Mouse (Mus musculus) T-cell, adult 66 days (primary cell): ENCODE measurements around the gene Bsnd. TPM values are rescaled to one million over a fixed set of nuclear protein-coding genes. Genes with fewer than 3 reads are reported as not detected.

Experiments used
- total RNA-seq, 2 experiments: library from RNA; stranded (reverse); gene quantifications; 3 replicates in 1 of 2; 4 replicates in 1 of 2; pipeline ENCODE4 v1.2.4; 2023

The Bsnd gene
- total RNA-seq = not detected

DNA sequence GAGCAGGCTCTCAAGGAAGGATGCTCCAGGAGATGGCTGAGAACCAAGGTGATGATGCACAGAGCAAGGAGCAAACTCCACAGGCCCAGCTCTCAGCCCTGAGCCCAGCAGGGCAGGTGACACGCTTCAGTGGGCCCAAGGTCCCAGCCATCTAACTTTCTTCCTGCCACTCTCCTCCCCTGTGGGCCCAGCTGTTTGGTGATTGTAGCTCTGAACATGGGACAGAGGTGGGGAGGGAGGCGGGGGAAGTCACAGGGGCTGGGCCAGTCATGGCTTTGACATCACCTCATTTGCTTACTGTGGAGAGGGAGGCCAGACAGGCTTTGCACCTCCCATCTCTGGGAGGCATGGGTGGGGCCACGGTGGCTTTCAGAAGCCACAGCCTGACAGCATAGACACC is at the start of gene Bsnd:
Gene Bsnd (minus strand): TSS at position 168 of the 400 bp plus-strand sequence.

Other genes with a start within 250 kb of the Bsnd start
- 100 to 1,000 TPM in 1 of 2 experiments, 10 to 100 TPM in 1; 94.3 to 102 TPM for gene Usp24, start 176.1 kb downstream of the Bsnd start, total RNA-seq
- gene Pcsk9, start 28.0 kb downstream of the Bsnd start, total RNA-seq = not detected
- 10 to 100 TPM; 21.4 to 22.3 TPM for gene Dhcr24, start 68.8 kb upstream of the Bsnd start, total RNA-seq
- not detected for gene Lexm, start 125.0 kb upstream of the Bsnd start, total RNA-seq
- not detected for gene Ttc22, start 130.1 kb upstream of the Bsnd start, total RNA-seq
- gene Pars2, start 158.8 kb upstream of the Bsnd start, total RNA-seq = 1 to 10 TPM; 5.3 to 5.5 TPM
- 10 to 100 TPM; 31.8 to 41.2 TPM for gene Ttc4, start 186.7 kb upstream of the Bsnd start, total RNA-seq
- gene Mroh7, start 238.6 kb upstream of the Bsnd start, total RNA-seq = not detected
- not detected for gene Fam151a, start 241.6 kb upstream of the Bsnd start, total RNA-seq